Mouse (Mus musculus) ES-Bruce4 (cell line): ENCODE data around the gene Cntn5.

Source experiments
- CTCF ChIP-seq: IDR thresholded peaks from one replicate; pipeline ENCODE4 v1.8.1; 2011; ENCODE audit warnings: low read depth, low read length
- EP300 ChIP-seq: IDR thresholded peaks from 2 replicates; pipeline ENCODE4 v1.6.1; 2011; ENCODE audit warnings: low read depth, low read length; ENCODE audit not compliant: insufficient read depth
- POLR2A ChIP-seq: IDR thresholded peaks from one replicate; pipeline ENCODE4 v1.8.1; 2011; ENCODE audit warnings: low read length; ENCODE audit not compliant: insufficient read depth

GRCm38 (mm10) chr9:9983220-9983619, 921.4 kb downstream of the Cntn5 start:
- TF ChIP-seq CTCF (no peak), POLR2A (no peak), EP300 (no peak)
